Mouse (Mus musculus) layer of hippocampus, adult 6 months (tissue): ENCODE results near the gene Olfr1130. TPM values are rescaled to one million over a fixed set of nuclear protein-coding genes. Genes with fewer than 3 reads are reported as not detected.

Experiments used
- long read RNA-seq, 2 experiments: library from polyadenylated mRNA; unstranded; transcript quantifications; one replicate each; pipeline ENCODE4 v2.0.0; 2019 to 2020
- polyA plus RNA-seq: library from polyadenylated mRNA; unstranded; fragments of <200 nt; fragmentation: Nextera tagmentation; gene quantifications from 2 replicates; pipeline ENCODE4 v1.2.3, GENCODE M21; 2021

The Olfr1130 gene
- polyA plus RNA-seq: not detected in 2 replicates
- long read RNA-seq, experiment 1: 0 reads
- long read RNA-seq, experiment 2: 0 reads

GRCm38 (mm10) chr2:87605912-87606311 lies at the start of gene Olfr1130:
Olfr1130 (plus strand) TSS chr2:87606212.

GRCm38 (mm10) chr2:87573602-87574001 lies 32.4 kb upstream of the Olfr1130 start, which contains the start of gene Olfr1129:
Olfr1129 (plus strand) TSS chr2:87573902.

GRCm38 (mm10) chr2:87626804-87627203 lies 20.8 kb downstream of the Olfr1130 start, which contains the start of gene Olfr1131:
Olfr1131 (plus strand) TSS chr2:87627104.

GRCm38 (mm10) chr2:87637435-87637834 lies 31.4 kb downstream of the Olfr1130 start, which contains the start of gene Olfr1132:
Olfr1132 (minus strand) TSS chr2:87637535.

GRCm38 (mm10) chr2:87647274-87647673 lies 41.3 kb downstream of the Olfr1130 start, which contains the start of gene Olfr1133:
Olfr1133 (minus strand) TSS chr2:87647374.

GRCm38 (mm10) chr2:87658360-87658759 lies 52.3 kb downstream of the Olfr1130 start, which contains the start of gene Olfr1134:
Olfr1134 (minus strand) TSS chr2:87658460.

Other genes with a start within 250 kb of the Olfr1130 start
- gene Olfr1121, start 236.3 kb upstream of the Olfr1130 start, polyA plus RNA-seq: not detected in 2 replicates
- gene Olfr1122, start 220.4 kb upstream of the Olfr1130 start, polyA plus RNA-seq: not detected in 2 replicates
- not detected in 2 replicates for gene Olfr1123, start 189.6 kb upstream of the Olfr1130 start, polyA plus RNA-seq
- gene Olfr1124, start 175.9 kb upstream of the Olfr1130 start, polyA plus RNA-seq: 0.09 and 0.18 TPM in 2 replicates
- not detected in 2 replicates for gene Olfr1126, start 152.2 kb upstream of the Olfr1130 start, polyA plus RNA-seq
- gene Pramel7, start 109.1 kb upstream of the Olfr1130 start, polyA plus RNA-seq: not detected in 2 replicates
- not detected in 2 replicates for gene Pramel6, start 99.6 kb upstream of the Olfr1130 start, polyA plus RNA-seq
- not detected in 2 replicates for gene Olfr153, start 74.4 kb upstream of the Olfr1130 start, polyA plus RNA-seq
- gene Olfr1128, start 60.7 kb upstream of the Olfr1130 start, polyA plus RNA-seq: not detected in 2 replicates
- not detected in 2 replicates for gene Olfr1129, start 32.3 kb upstream of the Olfr1130 start, polyA plus RNA-seq
- not detected in 2 replicates for gene Olfr1131, start 20.9 kb downstream of the Olfr1130 start, polyA plus RNA-seq
- gene Olfr1132, start 31.3 kb downstream of the Olfr1130 start, polyA plus RNA-seq: not detected in 2 replicates
- gene Olfr1133, start 41.2 kb downstream of the Olfr1130 start, polyA plus RNA-seq: not detected in 2 replicates
- not detected in 2 replicates for gene Olfr1134, start 52.2 kb downstream of the Olfr1130 start, polyA plus RNA-seq
- gene Olfr1135, start 67.5 kb downstream of the Olfr1130 start, polyA plus RNA-seq: not detected in 2 replicates
- not detected in 2 replicates for gene Olfr1136, start 87.7 kb downstream of the Olfr1130 start, polyA plus RNA-seq
- gene Olfr1137, start 107.0 kb downstream of the Olfr1130 start, polyA plus RNA-seq: not detected in 2 replicates
- gene Olfr1138, start 133.8 kb downstream of the Olfr1130 start, polyA plus RNA-seq: not detected in 2 replicates
- not detected in 2 replicates for gene Olfr1140, start 137.5 kb downstream of the Olfr1130 start, polyA plus RNA-seq
- gene Olfr1141, start 147.8 kb downstream of the Olfr1130 start, polyA plus RNA-seq: not detected in 2 replicates
- gene Olfr152, start 173.3 kb downstream of the Olfr1130 start, polyA plus RNA-seq: not detected in 2 replicates
- gene Olfr1143, start 194.4 kb downstream of the Olfr1130 start, polyA plus RNA-seq: not detected in 2 replicates
- not detected in 2 replicates for gene Olfr1145, start 203.6 kb downstream of the Olfr1130 start, polyA plus RNA-seq
- not detected in 2 replicates for gene Olfr1148, start 224.3 kb downstream of the Olfr1130 start, polyA plus RNA-seq
- gene Olfr1150-ps1, start 237.8 kb downstream of the Olfr1130 start, polyA plus RNA-seq: not detected in 2 replicates
- not detected in 2 replicates for gene Olfr1151, start 249.7 kb downstream of the Olfr1130 start, polyA plus RNA-seq